Mouse (Mus musculus): Measurements from ENCODE around the gene Olfr1128.
"Not testable (repeated sequence)": the region's sequence is repeated elsewhere in the genome, so short reads cannot be mapped to it uniquely, and the experiment has no call there.

Gene Olfr1128

DNA sequence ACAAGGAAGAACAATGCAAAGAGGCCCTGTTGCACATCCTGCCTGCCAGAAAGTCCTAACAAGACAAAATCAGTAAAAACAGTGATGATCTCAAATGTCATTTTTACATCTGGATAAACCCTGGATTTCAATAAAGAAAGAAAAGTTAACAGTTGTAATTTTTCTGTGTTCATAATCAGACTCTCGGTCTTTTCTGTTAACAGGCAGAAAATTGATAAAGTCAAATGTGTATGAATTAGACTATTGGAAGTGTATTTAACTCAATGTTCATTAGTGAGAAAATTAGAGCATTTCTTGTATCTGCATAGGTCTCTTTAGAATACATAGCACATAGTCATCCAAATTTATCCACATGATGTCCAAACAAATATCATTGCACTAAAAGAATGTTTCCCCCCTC, at the start of gene Olfr1128:
Gene Olfr1128 (minus strand): TSS at position 101 of the 400 bp plus-strand sequence.
- DNase-seq (ENCODE audit: low read depth): no peak

- DNase-seq (ENCODE audit: low read depth): not testable (repeated sequence)
These were observed 28.3 kb upstream of the Olfr1128 start, which contains the start of gene Olfr1129 for GRCm38 (mm10) chr2:87573602-87574001. TSS of gene Olfr1129 (plus strand) at chr2:87573902.

DNA sequence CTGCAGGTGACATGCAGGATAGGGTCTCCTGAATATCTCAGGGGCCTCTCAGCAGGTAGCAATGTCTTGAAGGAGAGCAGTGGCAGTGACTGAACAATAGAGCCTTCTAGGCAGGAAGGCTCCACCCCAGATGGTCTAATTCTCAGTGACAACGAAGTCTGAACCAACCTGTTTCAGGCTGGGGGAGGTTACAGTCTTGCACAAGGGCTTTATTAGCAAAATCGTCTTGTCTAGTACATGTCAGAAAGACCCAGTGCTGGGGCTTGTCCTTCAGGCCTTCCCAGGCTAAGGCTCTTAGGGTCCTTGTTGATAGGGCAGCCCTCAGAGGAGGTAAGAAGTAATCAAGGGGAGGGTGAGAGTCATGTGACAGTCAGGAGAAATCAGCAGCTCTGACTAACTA, 10.5 kb downstream of the Olfr1128 start:
- DNase-seq (ENCODE audit: low read depth): no peak

DNA sequence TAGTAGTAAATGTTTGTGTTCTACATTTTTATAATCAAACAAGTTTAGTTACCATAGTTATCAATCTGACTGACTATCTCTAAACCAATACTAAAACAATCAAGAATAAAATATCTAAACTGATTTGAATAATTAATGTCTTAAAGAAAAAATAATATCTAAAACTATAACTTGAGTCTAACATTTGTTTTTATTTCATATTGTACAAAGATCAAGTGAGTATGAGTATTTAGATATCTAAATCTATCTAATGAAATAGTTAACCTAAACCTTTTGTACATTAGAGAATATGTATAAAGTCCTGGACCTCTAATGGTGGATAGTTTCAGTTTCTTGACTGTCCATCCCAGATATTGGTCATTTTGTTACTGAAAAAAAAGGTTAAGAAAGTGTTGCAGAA, 13.8 kb downstream of the Olfr1128 start, which contains the start of gene Olfr153:
Gene Olfr153 (plus strand): TSS at position 301 of the 400 bp plus-strand sequence.
- DNase-seq (ENCODE audit: low read depth): no peak

- DNase-seq (ENCODE audit: low read depth): not testable (repeated sequence)
These were observed 19.3 kb downstream of the Olfr1128 start for GRCm38 (mm10) chr2:87525899-87526616.

DNA sequence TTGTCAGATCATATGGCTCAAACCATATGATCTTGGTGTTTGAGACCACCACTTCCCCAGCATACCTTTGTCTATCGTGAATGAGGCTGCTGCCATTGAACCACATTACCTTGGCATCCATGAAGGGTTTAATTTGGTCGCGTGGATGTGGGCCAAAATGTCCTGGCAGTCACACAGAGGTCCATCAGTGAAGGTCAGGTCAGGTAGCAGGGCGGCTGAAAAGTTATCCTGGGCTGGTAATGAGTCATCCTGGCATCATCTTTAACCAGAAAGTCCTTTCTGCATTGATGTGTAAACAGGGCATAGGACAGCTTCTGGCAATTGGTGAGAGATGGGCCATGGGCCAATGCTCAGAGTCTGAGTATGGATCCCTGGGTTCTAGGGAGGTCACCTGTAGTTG, 24.7 kb downstream of the Olfr1128 start:
- no peak for DNase-seq (ENCODE audit: low read depth)

GRCm38 (mm10) chr2:87516581-87516980, 28.8 kb downstream of the Olfr1128 start:
- no peak for DNase-seq (ENCODE audit: low read depth)

DNA sequence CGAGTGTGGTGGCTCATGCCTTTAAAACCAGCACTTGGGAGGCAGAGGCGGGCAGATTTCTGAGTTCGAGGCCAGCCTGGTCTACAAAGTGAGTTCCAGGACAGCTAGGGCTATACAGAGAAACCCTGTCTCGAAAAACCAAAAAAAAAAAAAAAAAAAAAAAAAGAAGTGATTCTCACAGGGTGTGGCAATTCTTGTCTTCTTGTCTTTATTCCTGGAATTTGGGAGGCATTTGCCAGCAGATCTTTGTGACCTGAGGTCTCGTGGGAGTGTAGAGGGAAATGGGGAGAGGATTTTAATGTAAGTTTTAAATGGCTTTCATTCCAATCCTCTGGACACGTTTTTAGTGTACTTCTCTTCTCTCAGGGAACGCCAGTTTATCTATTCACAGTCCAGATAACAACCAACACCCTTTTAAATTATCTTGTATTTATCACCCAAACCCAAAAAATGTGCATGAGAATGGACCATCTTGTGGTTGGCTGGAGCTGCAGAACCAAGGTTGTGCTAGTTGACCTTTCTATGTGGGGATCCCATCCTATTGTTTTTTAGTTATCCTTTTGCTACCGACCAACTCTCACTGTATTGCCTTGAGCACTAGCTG, 29.8 kb downstream of the Olfr1128 start:
- DNase-seq (ENCODE audit: low read depth): no peak

DNA sequence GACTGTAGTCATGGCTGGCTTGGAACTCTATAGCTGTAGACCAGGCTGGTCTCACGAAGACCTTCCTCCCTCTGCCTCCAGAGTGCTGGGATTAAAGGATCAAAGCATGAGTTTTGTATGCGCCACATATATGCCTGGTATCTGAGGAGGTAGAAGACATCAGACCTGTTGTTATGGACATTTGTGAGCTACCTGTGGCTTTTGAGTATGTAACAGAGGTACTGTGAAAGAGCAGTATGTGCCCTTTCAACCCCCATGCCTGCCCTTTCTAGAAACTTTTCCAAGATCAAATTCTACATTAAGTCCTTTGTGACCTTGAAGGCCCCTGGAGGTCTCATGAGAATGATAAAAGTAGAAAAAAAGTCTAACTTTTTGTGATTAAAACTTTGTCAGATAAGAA, 30.3 kb downstream of the Olfr1128 start:
- DNase-seq (ENCODE audit: low read depth): no peak

- no peak for DNase-seq (ENCODE audit: low read depth)
These were observed 39.1 kb downstream of the Olfr1128 start, which contains the start of gene Pramel6 for GRCm38 (mm10) chr2:87506265-87506664. TSS of gene Pramel6 (plus strand) at chr2:87506565.

DNA sequence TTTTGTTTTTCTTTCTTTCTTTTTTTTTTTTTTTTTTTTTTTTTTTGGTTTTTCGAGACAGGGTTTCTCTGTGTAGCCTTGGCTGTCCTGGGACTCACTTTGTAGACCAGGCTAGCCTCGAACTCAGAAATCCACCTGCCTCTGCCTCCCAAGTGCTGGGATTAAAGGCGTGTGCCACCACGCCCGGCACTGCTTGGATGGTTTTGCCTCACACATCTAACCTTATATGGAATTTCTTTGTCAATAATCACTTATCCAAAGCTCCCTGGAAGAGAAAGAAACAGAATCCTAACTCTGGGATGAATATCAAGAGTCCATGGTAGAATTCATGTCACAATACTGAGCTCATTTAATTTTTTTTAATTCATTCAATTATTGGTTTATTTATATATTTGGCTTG, 48.3 kb downstream of the Olfr1128 start, which contains the start of gene Pramel7:
Gene Pramel7 (minus strand): TSS at position 101 of the 400 bp plus-strand sequence.
- not testable (repeated sequence) for DNase-seq (ENCODE audit: low read depth)

Measured in naive thymus-derived CD4-positive, alpha-beta T cell, adult 2 months (primary cell).